Mouse (Mus musculus): ENCODE data around the gene Inpp5b.

GRCm38 (mm10) chr4:124738013-124738412, 3.6 kb upstream of the Inpp5b start:
- TF ChIP-seq POLR2A (IDR thresholded peaks at IDR 0.05; ENCODE audit: extremely low read depth, insufficient read depth, low read length) (no peak), CTCF (IDR thresholded peaks at IDR 0.05; ENCODE audit: low read depth, low read length) (no peak)
